Mouse (Mus musculus): ENCODE results near the gene Klhdc2.
A peak's percentile ranks its signal among the peaks of the same experiment; 100 is the strongest.

DNA sequence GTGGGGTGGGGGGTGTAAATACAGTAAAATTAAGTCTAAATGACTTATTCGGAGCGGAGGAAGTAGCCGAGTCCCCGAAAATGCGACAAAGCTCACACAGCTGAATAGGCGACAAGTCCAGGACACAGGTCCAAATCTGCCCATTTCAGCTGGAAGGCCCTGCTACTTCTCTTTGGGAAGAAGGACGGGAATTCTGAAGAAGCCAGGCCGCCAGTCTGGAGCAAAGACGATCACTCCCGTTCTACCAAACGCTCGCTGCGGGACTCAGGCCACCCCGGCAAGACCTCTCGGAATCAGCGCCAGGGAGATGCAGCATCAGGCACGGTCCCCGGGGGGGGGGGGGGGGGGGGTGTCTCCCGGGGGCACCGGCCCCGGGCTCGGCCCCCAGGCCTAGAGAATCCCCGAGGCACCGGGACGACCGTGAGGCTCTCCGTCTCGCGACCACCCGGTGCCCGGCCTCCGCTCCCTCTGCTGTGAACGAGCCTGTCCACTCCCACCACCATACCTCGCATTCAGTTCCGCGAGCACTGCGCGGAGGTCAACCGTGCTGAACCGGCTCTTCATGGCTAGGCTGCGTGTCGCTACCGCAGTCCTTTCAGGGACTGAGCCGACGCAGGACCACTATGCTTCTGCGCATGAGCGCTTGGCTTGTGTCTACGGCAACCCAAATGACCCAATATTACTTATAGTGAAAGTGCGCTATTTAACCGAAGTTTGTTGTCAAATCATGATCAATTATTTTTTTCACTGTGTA lies 60.2 kb downstream of the Klhdc2 start, which contains the start of gene Nemf:
- peak; percentile 64; the same call in 1 of the 2 replicates for TF ChIP-seq POLR2A (IDR thresholded peaks at IDR 0.05; ENCODE audit: insufficient read depth, low read depth, low read length)
- TF ChIP-seq CTCF (IDR thresholded peaks at IDR 0.05; ENCODE audit: insufficient read depth, low read depth, low read length) = no peak
